Mouse (Mus musculus): Measurements from ENCODE around the gene Gm10229. TPM values are rescaled to one million over a fixed set of nuclear protein-coding genes. Genes with fewer than 3 reads are reported as not detected.
"Not testable (repeated sequence)": the region's sequence is repeated elsewhere in the genome, so short reads cannot be mapped to it uniquely, and the experiment has no call there.

Gm10229 gene
- polyA plus RNA-seq (2012; ENCODE audit: insufficient read depth, low replicate concordance): not detected in 2 replicates

DNA sequence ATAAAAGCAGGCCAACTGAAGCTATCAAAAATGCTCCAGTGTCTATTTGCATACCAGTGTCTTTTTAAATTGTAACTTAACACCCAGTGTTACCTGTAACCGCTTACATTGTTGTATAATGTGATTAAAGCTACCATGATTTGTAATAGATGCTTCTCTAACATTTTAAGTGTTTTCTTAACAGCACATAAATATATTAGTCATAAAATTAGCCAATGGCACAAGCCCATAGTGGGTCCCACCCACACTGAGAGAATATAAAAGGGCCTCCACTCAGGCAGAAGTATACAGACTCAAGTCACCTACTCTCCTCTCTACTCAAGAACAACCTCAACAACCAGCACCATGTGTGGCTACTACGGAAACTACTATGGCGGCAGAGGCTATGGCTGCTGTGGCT, at the start of gene Gm10229:
Gene Gm10229 (plus strand): TSS at position 301 of the 400 bp plus-strand sequence.
- H3K4me3 ChIP-seq (replicated peaks); H3K4me1 ChIP-seq; H3K36me3 ChIP-seq (replicated peaks; ENCODE audit: low read length); H3K27me3 ChIP-seq (replicated peaks); H3K9me3 ChIP-seq: not testable (repeated sequence)

DNA sequence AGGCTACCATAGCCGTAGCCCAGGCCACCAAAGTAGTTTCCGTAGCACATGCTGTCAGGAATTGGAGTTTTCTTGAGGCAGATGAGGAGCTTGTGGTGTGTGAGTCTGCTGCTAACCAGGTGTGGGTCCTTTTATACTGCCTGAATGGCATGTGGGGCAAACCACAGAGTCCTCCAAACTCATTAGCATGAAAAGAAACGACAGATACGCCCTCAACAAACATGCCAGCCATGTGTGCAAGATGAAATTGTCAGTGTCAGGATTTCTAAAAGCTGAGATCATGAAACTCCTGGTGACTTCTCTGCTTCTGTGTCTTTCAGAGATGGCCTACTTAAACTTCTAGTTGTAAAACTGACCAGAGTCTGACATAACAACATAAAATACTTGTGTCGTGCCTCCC, 4.4 kb upstream of the Gm10229 start, which contains the start of gene Krtap22-2:
Gene Krtap22-2 (minus strand): TSS at position 101 of the 400 bp plus-strand sequence.
- no peaks in the 10 kb centered on the region for H3K4me1 ChIP-seq
- H3K9me3 ChIP-seq: peaks cover 10% of the 10 kb centered on the region
- no peaks in the 10 kb centered on the region for H3K27me3 ChIP-seq (replicated peaks)
- H3K36me3 ChIP-seq (replicated peaks; ENCODE audit: low read length): no peaks in the 10 kb centered on the region
- H3K4me3 ChIP-seq (replicated peaks): peak within 1 kb of the TSS; percentile 62
- TF ChIP-seq GATA1 (IDR thresholded peaks at IDR 0.05; ENCODE audit: borderline replicate concordance, low read length): no peak
- no peak for TF ChIP-seq FLI1 (IDR thresholded peaks at IDR 0.05; ENCODE audit: low read length)

DNA sequence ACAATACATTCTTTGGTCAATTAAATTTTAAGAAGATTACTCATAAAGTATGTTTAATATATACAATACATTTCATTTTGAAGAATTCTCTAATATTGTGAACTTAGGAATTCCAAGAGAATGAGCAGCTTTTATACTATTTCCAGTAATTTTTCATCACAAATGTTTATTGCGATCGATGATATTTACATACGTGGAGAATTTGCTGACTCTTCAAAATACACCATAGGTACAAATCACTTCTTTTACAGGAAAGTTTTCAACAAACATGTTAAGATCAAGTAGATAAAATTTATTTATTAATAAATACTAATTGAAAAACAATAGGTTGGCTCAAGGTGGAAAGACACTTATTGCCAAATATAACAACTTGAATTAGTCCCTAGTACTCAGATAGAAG, 1.1 kb upstream of the Gm10229 start:
- H3K27me3 ChIP-seq (replicated peaks): no peaks in the 10 kb centered on the region
- H3K4me3 ChIP-seq (replicated peaks): no peak overlapping the region
- H3K36me3 ChIP-seq (replicated peaks; ENCODE audit: low read length): no peaks in the 10 kb centered on the region
- TF ChIP-seq FLI1 (IDR thresholded peaks at IDR 0.05; ENCODE audit: low read length): no peak
- no peak for TF ChIP-seq GATA1 (IDR thresholded peaks at IDR 0.05; ENCODE audit: borderline replicate concordance, low read length)
- H3K9me3 ChIP-seq: peaks cover 10% of the 10 kb centered on the region
- H3K4me1 ChIP-seq: no peaks in the 10 kb centered on the region

DNA sequence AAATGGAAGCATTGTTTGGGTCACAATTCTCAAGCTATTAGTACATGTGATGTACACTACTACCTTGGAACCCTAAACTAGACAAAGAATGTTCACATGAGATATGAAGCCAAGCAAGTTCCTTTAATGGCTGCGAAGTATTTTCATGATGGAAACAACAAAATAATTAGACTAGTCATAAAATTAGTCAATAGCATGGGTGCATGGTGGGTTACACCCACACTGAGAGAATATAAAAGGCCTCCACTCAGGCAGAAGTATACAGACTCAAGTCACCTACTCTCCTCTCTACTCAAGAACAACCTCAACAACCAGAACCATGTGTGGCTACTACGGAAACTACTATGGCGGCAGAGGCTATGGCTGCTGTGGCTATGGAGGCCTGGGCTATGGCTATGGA, 16.3 kb downstream of the Gm10229 start, which contains the start of gene Krtap6-1:
Gene Krtap6-1 (plus strand): TSS at position 301 of the 400 bp plus-strand sequence.
- H3K4me1 ChIP-seq; H3K4me3 ChIP-seq (replicated peaks); H3K9me3 ChIP-seq; H3K36me3 ChIP-seq (replicated peaks; ENCODE audit: low read length); H3K27me3 ChIP-seq (replicated peaks): not testable (repeated sequence)

DNA sequence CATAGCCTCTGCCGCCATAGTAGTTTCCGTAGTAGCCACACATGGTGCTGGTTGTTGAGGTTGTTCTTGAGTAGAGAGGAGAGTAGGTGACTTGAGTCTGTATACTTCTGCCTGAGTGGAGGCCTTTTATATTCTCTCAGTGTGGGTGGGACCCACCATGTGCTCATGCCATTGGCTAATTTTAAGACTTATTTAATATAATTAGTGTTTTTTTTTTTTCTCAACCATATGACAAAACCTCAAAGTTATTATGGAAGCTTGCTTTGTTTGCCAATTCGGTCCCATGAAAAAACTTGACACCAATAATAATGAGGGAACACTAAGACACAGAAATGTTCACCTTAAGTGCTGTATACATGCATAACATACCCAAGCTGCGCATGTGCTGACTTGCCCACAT, 26.3 kb downstream of the Gm10229 start, which contains the start of gene Gm10228:
Gene Gm10228 (minus strand): TSS at position 101 of the 400 bp plus-strand sequence.
- not testable (repeated sequence) for H3K4me3 ChIP-seq (replicated peaks); H3K36me3 ChIP-seq (replicated peaks; ENCODE audit: low read length); H3K4me1 ChIP-seq; H3K27me3 ChIP-seq (replicated peaks); H3K9me3 ChIP-seq

DNA sequence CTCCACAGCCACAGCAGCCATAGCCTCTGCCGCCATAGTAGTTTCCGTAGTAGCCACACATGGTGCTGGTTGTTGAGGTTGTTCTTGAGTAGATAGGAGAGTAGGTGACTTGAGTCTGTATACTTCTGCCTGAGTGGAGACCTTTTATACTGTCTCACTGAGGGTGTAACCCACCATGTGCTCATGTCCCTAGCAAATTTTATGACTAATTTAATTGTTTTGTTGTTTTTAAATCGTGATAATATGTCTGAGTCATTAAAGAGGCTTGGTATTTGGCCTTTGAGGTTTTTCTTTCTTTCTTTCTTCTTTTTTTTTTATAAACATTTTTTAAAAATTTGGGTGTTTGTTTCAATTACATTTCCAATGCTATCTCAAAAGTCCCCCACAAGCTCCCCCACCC, 32.7 kb downstream of the Gm10229 start, which contains the start of gene Krtap6-5:
Gene Krtap6-5 (minus strand): TSS at position 101 of the 400 bp plus-strand sequence.
- no peak within 1 kb of the TSS for H3K4me3 ChIP-seq (replicated peaks)
- TF ChIP-seq GATA1 (IDR thresholded peaks at IDR 0.05; ENCODE audit: borderline replicate concordance, low read length) (no peak), FLI1 (IDR thresholded peaks at IDR 0.05; ENCODE audit: low read length) (no peak)
- no peaks in the 10 kb centered on the region for H3K36me3 ChIP-seq (replicated peaks; ENCODE audit: low read length)

DNA sequence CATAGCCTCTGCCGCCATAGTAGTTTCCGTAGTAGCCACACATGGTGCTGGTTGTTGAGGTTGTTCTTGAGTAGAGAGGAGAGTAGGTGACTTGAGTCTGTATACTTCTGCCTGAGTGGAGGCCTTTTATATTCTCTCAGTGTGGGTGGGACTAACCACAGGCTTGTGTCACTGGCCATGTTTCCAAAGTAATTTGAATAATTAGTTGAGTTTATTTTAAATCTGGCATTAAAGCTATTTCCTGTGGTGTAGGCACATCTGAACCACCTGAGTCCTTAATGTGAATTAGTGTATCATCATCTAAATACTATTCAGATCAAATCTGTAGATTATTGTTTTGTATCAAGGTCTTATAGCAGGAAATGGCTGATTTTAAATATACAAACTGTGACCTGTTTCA, 48.8 kb downstream of the Gm10229 start, which contains the start of gene 1110025L11Rik:
Gene 1110025L11Rik (minus strand): TSS at position 101 of the 400 bp plus-strand sequence.
- not testable (repeated sequence) for H3K36me3 ChIP-seq (replicated peaks; ENCODE audit: low read length); H3K4me1 ChIP-seq; H3K4me3 ChIP-seq (replicated peaks)

More for the DNA sequence above, 32.7 kb downstream of the Gm10229 start, which contains the start of gene Krtap6-5:
- H3K4me1 ChIP-seq: no peaks in the 10 kb centered on the region
- no peaks in the 10 kb centered on the region for H3K27me3 ChIP-seq (replicated peaks)
- H3K9me3 ChIP-seq: peaks cover 7% of the 10 kb centered on the region; the same call in 1 of the 2 replicates

More for the DNA sequence above, 48.8 kb downstream of the Gm10229 start, which contains the start of gene 1110025L11Rik:
- H3K9me3 ChIP-seq; H3K27me3 ChIP-seq (replicated peaks): not testable (repeated sequence)

Other genes with a start within 250 kb of the Gm10229 start
- not detected in 2 replicates for gene 2310057N15Rik, start 241.1 kb upstream of the Gm10229 start, polyA plus RNA-seq (2012; ENCODE audit: insufficient read depth, low replicate concordance)
- not detected in 2 replicates for gene Gm5965, start 237.4 kb upstream of the Gm10229 start, polyA plus RNA-seq (2012; ENCODE audit: insufficient read depth, low replicate concordance)
- gene Gm20741, start 203.1 kb upstream of the Gm10229 start, polyA plus RNA-seq (2012; ENCODE audit: insufficient read depth, low replicate concordance): not detected in 2 replicates
- gene Krtap15, start 195.1 kb upstream of the Gm10229 start, polyA plus RNA-seq (2012; ENCODE audit: insufficient read depth, low replicate concordance): not detected in 2 replicates
- not detected in 2 replicates for gene Krtap14, start 189.1 kb upstream of the Gm10229 start, polyA plus RNA-seq (2012; ENCODE audit: insufficient read depth, low replicate concordance)
- gene Krtap19-1, start 145.9 kb upstream of the Gm10229 start, polyA plus RNA-seq (2012; ENCODE audit: insufficient read depth, low replicate concordance): not detected in 2 replicates
- not detected in 2 replicates for gene Krtap19-2, start 141.0 kb upstream of the Gm10229 start, polyA plus RNA-seq (2012; ENCODE audit: insufficient read depth, low replicate concordance)
- not detected in 2 replicates for gene Krtap19-3, start 137.2 kb upstream of the Gm10229 start, polyA plus RNA-seq (2012; ENCODE audit: insufficient read depth, low replicate concordance)
- gene Krtap19-4, start 130.2 kb upstream of the Gm10229 start, polyA plus RNA-seq (2012; ENCODE audit: insufficient read depth, low replicate concordance): not detected in 2 replicates
- gene Krtap19-5, start 118.8 kb upstream of the Gm10229 start, polyA plus RNA-seq (2012; ENCODE audit: insufficient read depth, low replicate concordance): not detected in 2 replicates
- gene Krtap19-9b, start 83.0 kb upstream of the Gm10229 start, polyA plus RNA-seq (2012; ENCODE audit: insufficient read depth, low replicate concordance): not detected in 2 replicates
- gene Krtap16-3, start 52.4 kb upstream of the Gm10229 start, polyA plus RNA-seq (2012; ENCODE audit: insufficient read depth, low replicate concordance): not detected in 2 replicates
- not detected in 2 replicates for gene Krtap22-2, start 4.5 kb upstream of the Gm10229 start, polyA plus RNA-seq (2012; ENCODE audit: insufficient read depth, low replicate concordance)
- not detected in 2 replicates for gene Krtap6-1, start 16.4 kb downstream of the Gm10229 start, polyA plus RNA-seq (2012; ENCODE audit: insufficient read depth, low replicate concordance)
- gene Gm10228, start 26.2 kb downstream of the Gm10229 start, polyA plus RNA-seq (2012; ENCODE audit: insufficient read depth, low replicate concordance): not detected in 2 replicates
- gene Krtap6-5, start 32.6 kb downstream of the Gm10229 start, polyA plus RNA-seq (2012; ENCODE audit: insufficient read depth, low replicate concordance): not detected in 2 replicates
- gene 1110025L11Rik, start 48.7 kb downstream of the Gm10229 start, polyA plus RNA-seq (2012; ENCODE audit: insufficient read depth, low replicate concordance): not detected in 2 replicates
- not detected in 2 replicates for gene Krtap6-3, start 68.7 kb downstream of the Gm10229 start, polyA plus RNA-seq (2012; ENCODE audit: insufficient read depth, low replicate concordance)
- gene Gm6358, start 125.6 kb downstream of the Gm10229 start, polyA plus RNA-seq (2012; ENCODE audit: insufficient read depth, low replicate concordance): not detected in 2 replicates
- not detected in 2 replicates for gene Gm10061, start 135.8 kb downstream of the Gm10229 start, polyA plus RNA-seq (2012; ENCODE audit: insufficient read depth, low replicate concordance)
- not detected in 2 replicates for gene Gm9789, start 142.7 kb downstream of the Gm10229 start, polyA plus RNA-seq (2012; ENCODE audit: insufficient read depth, low replicate concordance)
- gene Gm7735, start 154.2 kb downstream of the Gm10229 start, polyA plus RNA-seq (2012; ENCODE audit: insufficient read depth, low replicate concordance): not detected in 2 replicates
- not detected in 2 replicates for gene 1110057P08Rik, start 159.5 kb downstream of the Gm10229 start, polyA plus RNA-seq (2012; ENCODE audit: insufficient read depth, low replicate concordance)
- gene Krtap20-2, start 190.6 kb downstream of the Gm10229 start, polyA plus RNA-seq (2012; ENCODE audit: insufficient read depth, low replicate concordance): not detected in 2 replicates

Data from megakaryocyte, embryonic 14.5 days (primary cell).